28 mouse cellular contexts compared by ENCODE assay signal in the genomic region with DNA sequence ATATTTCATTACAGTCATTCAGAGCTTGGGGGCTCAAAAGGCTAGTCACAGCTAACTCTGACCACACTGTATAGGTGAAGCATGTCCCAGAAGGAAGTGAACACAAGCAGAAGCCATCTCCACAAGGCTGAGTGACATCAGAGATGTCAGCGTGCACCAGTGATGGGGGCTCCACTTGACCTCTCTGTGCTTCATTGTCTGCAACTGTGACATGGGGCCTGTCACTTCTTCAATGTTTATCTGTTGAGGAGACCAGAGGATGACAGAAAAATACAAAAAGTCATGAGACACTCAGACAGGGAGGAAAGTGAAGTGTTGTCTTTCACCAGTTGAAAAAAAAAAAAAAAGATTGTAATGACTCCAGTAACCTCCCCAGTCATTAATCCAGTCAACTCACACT.
"Had no signal": no experiment of that assay in that cellular context is flagged by ENCODE, and none has a peak within 500 bp of the region (broad histone marks: within the 10 kb centered on the region; RNA-seq: fewer than 3 reads in every experiment).

No protein-coding gene starts in this region.

- H3K9me3 ChIP-seq: embryonic facial prominence, embryonic 10.5 days; embryonic facial prominence, embryonic 12.5 days; embryonic facial prominence, embryonic 13.5 days; embryonic facial prominence, embryonic 15.5 days; forebrain, embryonic 10.5 days; forebrain, embryonic 12.5 days; forebrain, embryonic 13.5 days; forebrain, embryonic 15.5 days had no signal

- H3K27me3 ChIP-seq: embryonic facial prominence, embryonic 12.5 days; embryonic facial prominence, embryonic 13.5 days; embryonic facial prominence, embryonic 15.5 days; forebrain, embryonic 13.5 days; forebrain, embryonic 15.5 days had no signal

- H3K4me2 ChIP-seq: embryonic facial prominence, embryonic 12.5 days; embryonic facial prominence, embryonic 13.5 days; embryonic facial prominence, embryonic 15.5 days; forebrain, embryonic 12.5 days; forebrain, embryonic 13.5 days; forebrain, embryonic 15.5 days had no signal

- H3K9ac ChIP-seq: embryonic facial prominence, embryonic 12.5 days; embryonic facial prominence, embryonic 13.5 days; embryonic facial prominence, embryonic 15.5 days; forebrain, embryonic 12.5 days; forebrain, embryonic 13.5 days; forebrain, embryonic 15.5 days; forebrain, postnatal 0 days had no signal

- DNase-seq: cerebellum, adult 2 months; cerebellum, adult 8-10 months; cerebellum, adult 9-10 months; cerebellum, adult 9-11 months; cerebellum, postnatal 10 days; cerebellum, postnatal 14 days; cerebellum, postnatal 25 days; cerebellum, postnatal 36 days; embryo, embryonic 11 days; forebrain, postnatal 0 days; gastrocnemius, adult 2 months; gastrocnemius, postnatal 10 days; gastrocnemius, postnatal 14 days; gastrocnemius, postnatal 25 days; gastrocnemius, postnatal 36 days; heart, adult 18-20 months; heart, adult 2 months had no signal

- H3K27ac ChIP-seq: embryonic facial prominence, embryonic 10.5 days; embryonic facial prominence, embryonic 12.5 days; embryonic facial prominence, embryonic 13.5 days; embryonic facial prominence, embryonic 15.5 days; forebrain, embryonic 10.5 days; forebrain, embryonic 12.5 days; forebrain, embryonic 13.5 days; forebrain, embryonic 15.5 days; gastrocnemius, adult 2 months; heart, adult 2 months had no signal

- H3K4me3 ChIP-seq: embryonic facial prominence, embryonic 10.5 days; embryonic facial prominence, embryonic 12.5 days; embryonic facial prominence, embryonic 13.5 days; embryonic facial prominence, embryonic 15.5 days; erythroblast, embryonic 14.5 days; forebrain, embryonic 10.5 days; forebrain, embryonic 12.5 days; forebrain, embryonic 13.5 days; forebrain, embryonic 15.5 days; gastrocnemius, adult 2 months; heart, adult 2 months had no signal

- H3K36me3 ChIP-seq: embryonic facial prominence, embryonic 10.5 days; embryonic facial prominence, embryonic 12.5 days; embryonic facial prominence, embryonic 13.5 days; embryonic facial prominence, embryonic 15.5 days; forebrain, embryonic 10.5 days; forebrain, embryonic 12.5 days; forebrain, embryonic 15.5 days had no signal

- ATAC-seq: forebrain, embryonic 13.5 days; forebrain, embryonic 14.5 days; forebrain, embryonic 15.5 days; forebrain, embryonic 16.5 days; forebrain, postnatal 0 days had no signal
